Mouse (Mus musculus) liver, postnatal 0 days (tissue): Measurements from ENCODE around the gene Abtb1.

Experiments
- CTCF ChIP-seq: sonication (generic); IDR thresholded peaks from 2 replicates; pipeline ENCODE4 v1.5.1; 2016; ENCODE audit warnings: antibody characterized with exemption, low read depth
- EP300 ChIP-seq: IDR thresholded peaks from 2 replicates; pipeline ENCODE4 v1.6.1; 2016; ENCODE audit warnings: antibody characterized with exemption, low read depth, mild to moderate bottlenecking

- TF ChIP-seq CTCF, result no peak
- TF ChIP-seq EP300, result no peak
Measured at GRCm38 (mm10) chr6:88842731-88843151, 957 bp upstream of the Abtb1 start.
